Mouse (Mus musculus): Measurements from ENCODE around the gene Ccnq.

DNA sequence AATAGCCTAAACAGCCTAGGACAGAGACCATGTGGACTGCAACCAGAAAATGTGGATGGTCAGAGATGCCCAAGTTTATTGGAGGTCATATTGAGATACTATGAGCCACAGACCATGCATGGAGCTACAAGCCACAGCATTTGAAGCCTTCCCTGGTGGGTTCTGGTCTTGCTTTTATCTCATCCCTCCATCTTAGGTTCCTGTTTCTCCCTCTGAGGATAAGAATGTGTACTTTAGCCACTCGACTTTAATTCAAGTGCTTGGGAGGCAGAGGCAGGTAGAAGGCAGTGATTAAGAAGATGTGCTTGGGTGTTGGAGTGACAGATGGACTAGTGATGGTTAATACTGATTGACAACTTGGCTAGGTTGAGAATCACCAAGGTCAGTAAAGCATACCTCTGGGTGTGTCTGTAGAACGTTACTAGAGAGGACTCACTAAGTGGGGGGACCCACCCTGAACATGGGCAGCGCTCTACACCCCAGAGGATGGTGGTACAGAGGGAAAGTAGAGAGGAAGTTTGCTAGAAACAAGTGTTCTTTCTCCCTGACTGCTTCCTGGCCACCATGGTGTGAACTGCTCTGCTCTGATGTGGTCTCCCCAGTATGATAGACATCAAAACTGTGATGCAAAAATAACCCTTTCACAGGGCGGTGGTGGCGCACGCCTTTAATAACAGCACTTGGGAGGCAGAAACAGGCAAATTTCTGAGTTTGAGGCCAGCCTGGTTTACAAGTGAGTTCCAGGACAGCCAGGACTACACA lies 14.7 kb upstream of the Ccnq start:
- TF ChIP-seq CTCF (IDR thresholded peaks at IDR 0.05; ENCODE audit: low read depth) (no peak), EP300 (IDR thresholded peaks at IDR 0.05; ENCODE audit: low read depth) (no peak)
